ENCODE assay signal across 25 mouse cellular contexts in the genomic region with DNA sequence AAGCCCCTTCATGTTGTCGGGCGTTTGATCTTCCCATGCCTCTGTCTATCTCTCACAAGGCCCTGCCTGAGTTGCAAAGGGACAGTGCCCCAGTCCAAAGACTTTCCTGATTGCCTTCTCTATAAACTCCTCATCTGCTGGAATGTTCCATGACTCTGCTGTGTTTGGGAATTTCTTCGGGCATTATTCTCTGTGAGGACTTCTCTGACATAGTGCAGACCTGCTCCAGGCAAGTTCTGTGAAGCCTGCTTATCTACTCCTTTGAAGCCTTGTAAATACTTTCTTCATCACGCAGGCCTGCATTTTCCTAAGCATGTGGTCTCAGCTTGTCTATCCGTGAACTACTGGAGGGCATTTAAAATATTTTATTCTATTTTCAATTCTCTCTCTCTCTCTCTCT.
DNase-seq lines count a peak whose midpoint lies in the region; ATAC-seq lines count a peak whose summit lies in the region.
"Had no signal": no experiment of that assay in that cellular context is flagged by ENCODE, and none has a peak within 500 bp of the region (broad histone marks: within the 10 kb centered on the region; RNA-seq: fewer than 3 reads in every experiment).

No protein-coding gene starts in this region.

- peak overlapping the region; percentile 47 to 57; a peak in 2 of 4 replicates for H3K27ac ChIP-seq in heart, embryonic 14.5 days (replicated peaks in 1 of 2; ENCODE audit: control insufficient read depth in 1 of 2, insufficient read depth in 1 of 2, low read depth in 2 of 2, low read length in 2 of 2)
- peak overlapping the region; percentile 29; the same call in 1 of the 2 replicates for H3K27ac ChIP-seq in intestine, embryonic 15.5 days
- no peak overlapping the region for H3K27ac ChIP-seq in intestine, embryonic 16.5 days (ENCODE audit: low read length)
- H3K27ac ChIP-seq: hindbrain, embryonic 12.5 days; hindbrain, postnatal 0 days; kidney, embryonic 15.5 days; layer of hippocampus, adult 2 months; limb, embryonic 13.5 days; lung, embryonic 15.5 days; midbrain, embryonic 10.5 days; stomach, embryonic 15.5 days had no signal

- H3K36me3 ChIP-seq in heart, embryonic 14.5 days (ENCODE audit: control insufficient read depth, insufficient read depth, low read length) = no peaks in the 10 kb centered on the region
- no peaks in the 10 kb centered on the region for H3K36me3 ChIP-seq in intestine, embryonic 15.5 days
- no peaks in the 10 kb centered on the region for H3K36me3 ChIP-seq in intestine, embryonic 16.5 days (ENCODE audit: control insufficient read depth, insufficient read depth, low read length)
- H3K36me3 ChIP-seq: hindbrain, embryonic 12.5 days; kidney, embryonic 15.5 days; lung, embryonic 15.5 days; midbrain, embryonic 10.5 days; stomach, embryonic 15.5 days had no signal

- no peak for ATAC-seq in heart, embryonic 14.5 days (ENCODE audit: insufficient number of reproducible peaks, insufficient read depth, low FRiP score, low read depth)
- peak; percentile 43; the same call in 1 of the 2 replicates for ATAC-seq in intestine, embryonic 15.5 days
- no peak for ATAC-seq in intestine, embryonic 16.5 days
- ATAC-seq: CD4-positive, CD25-positive, alpha-beta regulatory T cell, adult 4 months; forebrain, embryonic 14.5 days; hindbrain, postnatal 0 days; midbrain, embryonic 16.5 days had no signal

- H3K27me3 ChIP-seq in heart, embryonic 14.5 days (ENCODE audit: control insufficient read depth, insufficient read depth, low read length) = 0 out of 2 replicates have a peak, but pooled peaks cover 7% of the 10 kb centered on the region
- H3K27me3 ChIP-seq in intestine, embryonic 15.5 days (replicated peaks) = no peaks in the 10 kb centered on the region
- no peaks in the 10 kb centered on the region for H3K27me3 ChIP-seq in intestine, embryonic 16.5 days (replicated peaks; ENCODE audit: control insufficient read depth, insufficient read depth, low read length)
- H3K27me3 ChIP-seq: hindbrain, embryonic 12.5 days; kidney, embryonic 15.5 days; lung, embryonic 15.5 days; stomach, embryonic 15.5 days had no signal

- WGBS in heart, embryonic 14.5 days = 9% methylated on average over 5 of the region's 5 CpGs
- 40% methylated on average over 5 of the region's 5 CpGs for WGBS in intestine, embryonic 15.5 days
- WGBS in intestine, embryonic 16.5 days = 43% methylated on average over 5 of the region's 5 CpGs

- H3K9me3 ChIP-seq in heart, embryonic 14.5 days (ENCODE audit: control insufficient read depth, low read length) = no peaks in the 10 kb centered on the region
- H3K9me3 ChIP-seq in intestine, embryonic 15.5 days = no peaks in the 10 kb centered on the region
- H3K9me3 ChIP-seq in intestine, embryonic 16.5 days (ENCODE audit: control insufficient read depth, low read length) = no peaks in the 10 kb centered on the region
- H3K9me3 ChIP-seq: hindbrain, embryonic 12.5 days; kidney, embryonic 15.5 days; limb, embryonic 13.5 days; lung, embryonic 15.5 days; midbrain, embryonic 10.5 days; stomach, embryonic 15.5 days had no signal

- no peak overlapping the region for H3K9ac ChIP-seq in heart, embryonic 14.5 days (ENCODE audit: low read length)
- H3K9ac ChIP-seq in intestine, embryonic 15.5 days = no peak overlapping the region
- H3K9ac ChIP-seq in intestine, embryonic 16.5 days (ENCODE audit: low read depth, low read length) = no peak overlapping the region
- H3K9ac ChIP-seq: hindbrain, embryonic 12.5 days; kidney, embryonic 15.5 days; limb, embryonic 13.5 days; lung, embryonic 15.5 days; stomach, embryonic 15.5 days had no signal

- peak overlapping the region; percentile 35 for H3K4me2 ChIP-seq in heart, embryonic 14.5 days (ENCODE audit: low read length)
- no peak overlapping the region for H3K4me2 ChIP-seq in intestine, embryonic 15.5 days (replicated peaks)
- no peak overlapping the region for H3K4me2 ChIP-seq in intestine, embryonic 16.5 days (ENCODE audit: low read depth, low read length)
- H3K4me2 ChIP-seq: hindbrain, embryonic 12.5 days; kidney, embryonic 15.5 days; limb, embryonic 13.5 days; liver, embryonic 11.5 days; lung, embryonic 15.5 days; stomach, embryonic 15.5 days had no signal

- intact Hi-C loops in heart, postnatal 25 days (cut with DNase I) = no loop called here

- peak; percentile 27 for DNase-seq in heart, adult 11 months
- no peak for DNase-seq in heart, postnatal 25 days (ENCODE audit: low spot score)
- DNase-seq in heart, postnatal 4 days = no peak
- no peak for DNase-seq in layer of hippocampus, adult 8-10 months (ENCODE audit: low spot score in 2 of 2)
- DNase-seq: adrenal gland, postnatal 25 days; cerebellum, adult 11-12 months; cerebellum, adult 9-11 months; kidney, adult 18-20 months; kidney, postnatal 36 days; right cerebral cortex, postnatal 25 days had no signal

- peaks cover 5 to 25% of the 10 kb centered on the region in 2 experiments for H3K4me1 ChIP-seq in heart, embryonic 14.5 days (ENCODE audit: control insufficient read depth in 2 of 2, insufficient read depth in 2 of 2, low read length in 2 of 2)
- H3K4me1 ChIP-seq in intestine, embryonic 15.5 days (replicated peaks) = 0 out of 2 replicates have a peak, but pooled peaks cover 4% of the 10 kb centered on the region
- H3K4me1 ChIP-seq in intestine, embryonic 16.5 days (ENCODE audit: control insufficient read depth, insufficient read depth, low read length) = no peaks in the 10 kb centered on the region
- H3K4me1 ChIP-seq: hindbrain, embryonic 12.5 days had no signal

- no peak overlapping the region for H3K4me3 ChIP-seq in heart, embryonic 14.5 days (ENCODE audit: control insufficient read depth in 1 of 2, insufficient read depth in 1 of 2, low read depth in 1 of 2, low read length in 2 of 2)
- H3K4me3 ChIP-seq in intestine, embryonic 15.5 days (replicated peaks) = no peak overlapping the region
- no peak overlapping the region for H3K4me3 ChIP-seq in intestine, embryonic 16.5 days (ENCODE audit: low read length)
- H3K4me3 ChIP-seq: hindbrain, embryonic 12.5 days; kidney, embryonic 15.5 days; layer of hippocampus, adult 2 months; limb, embryonic 13.5 days; lung, embryonic 15.5 days; midbrain, embryonic 10.5 days; stomach, embryonic 15.5 days had no signal
